Mouse (Mus musculus): ENCODE data around the gene Fam184a. TPM values are rescaled to one million over a fixed set of nuclear protein-coding genes. Genes with fewer than 3 reads are reported as not detected.

Gene Fam184a
- total RNA-seq, 2 experiments from 2014 or later, result 21.1 to 22.9 TPM

GRCm38 (mm10) chr10:53597121-53597881 lies 153.6 kb downstream of the Fam184a start:
- peak; percentile 41 for DNase-seq

- DNase-seq, result peak; percentile 96 to 97
Measured at GRCm38 (mm10) chr10:53596677-53597120, 154.2 kb downstream of the Fam184a start, which contains the start of gene Asf1a. Asf1a (plus strand) TSS chr10:53596757.

- DNase-seq, result no peak
Measured at GRCm38 (mm10) chr10:53595744-53596676, 154.9 kb downstream of the Fam184a start.

- no peak for DNase-seq
Measured at GRCm38 (mm10) chr10:53585777-53586176, 165.1 kb downstream of the Fam184a start.

Other genes with a start within 250 kb of the Fam184a start
- gene Asf1a, start 154.4 kb downstream of the Fam184a start, total RNA-seq (2021), result 10 to 100 TPM; 22.9 to 30.4 TPM
- gene Mcm9, start 120.7 kb downstream of the Fam184a start, total RNA-seq (2021), result 1 to 10 TPM; 4.7 to 6.2 TPM